ENCODE assay signal across 20 mouse cellular contexts in genomic region chr2:28031860-28032259, GRCm38 (mm10). TPM values are rescaled to one million over a fixed set of nuclear protein-coding genes. Genes with fewer than 3 reads are reported as not detected.
DNase-seq lines count a peak whose midpoint lies in the region; ATAC-seq and TF ChIP-seq lines count a peak whose summit lies in the region.
"Had no signal": no experiment of that assay in that cellular context is flagged by ENCODE, and none has a peak within 500 bp of the region (broad histone marks: within the 10 kb centered on the region; RNA-seq: fewer than 3 reads in every experiment).

No protein-coding gene starts in this region.

- DNase-seq in adrenal gland, postnatal 14 days, result peak; percentile 26
- no peak for DNase-seq in adrenal gland, adult 8-10 months
- DNase-seq in ES-E14 (ENCODE audit: low read depth, low spot score), result peak; percentile 24
- DNase-seq in embryonic facial prominence, embryonic 10.5 days (ENCODE audit: low spot score), result no peak
- no peak for DNase-seq in hindbrain, embryonic 10.5 days (ENCODE audit: low spot score)
- no peak for DNase-seq in layer of hippocampus, adult 8-10 months (ENCODE audit: low spot score in 2 of 2)
- DNase-seq: cerebellum, adult 9-11 months; thymus, adult 2 months had no signal

- no peak overlapping the region for H3K27ac ChIP-seq in ES-E14 (ENCODE audit: insufficient read depth, low read depth, low read length, poor library complexity, severe bottlenecking)
- H3K27ac ChIP-seq in liver, embryonic 16.5 days (ENCODE audit: low read length), result peak overlapping the region; percentile 85
- H3K27ac ChIP-seq in embryonic facial prominence, embryonic 10.5 days (replicated peaks), result no peak overlapping the region
- no peak overlapping the region for H3K27ac ChIP-seq in hindbrain, embryonic 10.5 days
- H3K27ac ChIP-seq: forebrain, embryonic 12.5 days; hindbrain, postnatal 0 days; layer of hippocampus, adult 2 months; limb, embryonic 15.5 days; neural tube, embryonic 15.5 days had no signal

- no peaks in the 10 kb centered on the region for H3K9me3 ChIP-seq in ES-E14 (ENCODE audit: control insufficient read depth, insufficient read depth, low read depth, low read length)
- H3K9me3 ChIP-seq in liver, embryonic 16.5 days (replicated peaks; ENCODE audit: control insufficient read depth, low read length), result no peaks in the 10 kb centered on the region
- H3K9me3 ChIP-seq in embryonic facial prominence, embryonic 10.5 days, result no peaks in the 10 kb centered on the region
- no peaks in the 10 kb centered on the region for H3K9me3 ChIP-seq in hindbrain, embryonic 10.5 days
- H3K9me3 ChIP-seq: forebrain, embryonic 12.5 days; limb, embryonic 15.5 days; neural tube, embryonic 15.5 days had no signal

- no peak overlapping the region for H3K9ac ChIP-seq in ES-E14 (ENCODE audit: insufficient read depth, low read depth, low read length, poor library complexity, severe bottlenecking)
- H3K9ac ChIP-seq in liver, embryonic 16.5 days (ENCODE audit: low read depth, low read length), result peak overlapping the region; percentile 58
- H3K9ac ChIP-seq: forebrain, embryonic 12.5 days; limb, embryonic 15.5 days; neural tube, embryonic 15.5 days had no signal

- ATAC-seq in common myeloid progenitor, adult 5-6 weeks (replicated peaks; ENCODE audit: low read depth, poor library complexity, severe bottlenecking), result peak; percentile 40
- ATAC-seq in liver, embryonic 16.5 days (ENCODE audit: low read depth), result peak; percentile 46
- ATAC-seq: activated CD4-positive, CD25-positive, alpha-beta regulatory T cell, adult 4 months; hindbrain, postnatal 0 days; midbrain, embryonic 16.5 days had no signal

- H3K4me1 ChIP-seq in ES-E14 (ENCODE audit: control insufficient read depth in 2 of 2, insufficient read depth in 2 of 2, low read length in 2 of 2, poor library complexity in 1 of 2), result peaks cover 0 to 8% of the 10 kb centered on the region in 2 experiments; a peak in 2 of 4 replicates
- H3K4me1 ChIP-seq in liver, embryonic 16.5 days (ENCODE audit: control insufficient read depth, low read depth, low read length), result peaks cover 39% of the 10 kb centered on the region
- H3K4me1 ChIP-seq in embryonic facial prominence, embryonic 10.5 days, result no peaks in the 10 kb centered on the region
- no peaks in the 10 kb centered on the region for H3K4me1 ChIP-seq in hindbrain, embryonic 10.5 days (replicated peaks)
- H3K4me1 ChIP-seq: forebrain, embryonic 12.5 days had no signal

- peak overlapping the region; percentile 44 for H3K4me2 ChIP-seq in liver, embryonic 16.5 days (ENCODE audit: low read depth, low read length)
- H3K4me2 ChIP-seq: forebrain, embryonic 12.5 days; limb, embryonic 15.5 days; neural tube, embryonic 15.5 days had no signal

- no peak overlapping the region for H3K4me3 ChIP-seq in ES-E14 (ENCODE audit: insufficient read depth in 1 of 2, low read depth in 1 of 2, low read length in 2 of 2, poor library complexity in 1 of 2, severe bottlenecking in 1 of 2)
- H3K4me3 ChIP-seq in liver, embryonic 16.5 days (ENCODE audit: low read depth, low read length), result peak overlapping the region; percentile 27
- no peak overlapping the region for H3K4me3 ChIP-seq in embryonic facial prominence, embryonic 10.5 days
- no peak overlapping the region for H3K4me3 ChIP-seq in hindbrain, embryonic 10.5 days
- H3K4me3 ChIP-seq: forebrain, embryonic 12.5 days; layer of hippocampus, adult 2 months; limb, embryonic 15.5 days; neural tube, embryonic 15.5 days had no signal

- WGBS in liver, embryonic 16.5 days (ENCODE audit: insufficient replicate concordance), result 28% methylated on average over 9 of the region's 9 CpGs
- WGBS in embryonic facial prominence, embryonic 10.5 days, result 78% methylated on average over 9 of the region's 9 CpGs
- 84% methylated on average over 9 of the region's 9 CpGs for WGBS in hindbrain, embryonic 10.5 days

- no peaks in the 10 kb centered on the region for H3K27me3 ChIP-seq in liver, embryonic 16.5 days (ENCODE audit: control insufficient read depth, insufficient read depth, low read depth, low read length)
- no peaks in the 10 kb centered on the region for H3K27me3 ChIP-seq in embryonic facial prominence, embryonic 10.5 days (replicated peaks; ENCODE audit: low read depth, poor library complexity, severe bottlenecking)
- no peaks in the 10 kb centered on the region for H3K27me3 ChIP-seq in hindbrain, embryonic 10.5 days (ENCODE audit: insufficient read depth, poor library complexity, severe bottlenecking)
- H3K27me3 ChIP-seq: forebrain, embryonic 12.5 days; limb, embryonic 15.5 days had no signal

- in situ Hi-C loops in ES-E14 (cut with MboI; ENCODE audit: low sequenced_read_pairs in 2 of 2, unreplicated experiment in 2 of 2), result no loop called here

- no peaks in the 10 kb centered on the region for H3K36me3 ChIP-seq in ES-E14 (ENCODE audit: control insufficient read depth, insufficient read depth, low read length, poor library complexity, severe bottlenecking)
- no peaks in the 10 kb centered on the region; the same call in 1 of the 2 replicates for H3K36me3 ChIP-seq in liver, embryonic 16.5 days (ENCODE audit: control insufficient read depth, insufficient read depth)
- peaks cover 64% of the 10 kb centered on the region for H3K36me3 ChIP-seq in embryonic facial prominence, embryonic 10.5 days (replicated peaks)
- H3K36me3 ChIP-seq in hindbrain, embryonic 10.5 days, result peaks cover 20% of the 10 kb centered on the region
- H3K36me3 ChIP-seq: neural tube, embryonic 15.5 days had no signal

TF ChIP-seq in ES-E14, 5 proteins besides CTCF, POLR2A, EP300 and RAD21:
- TF ChIP-seq MAFK (IDR thresholded peaks at IDR 0.05; ENCODE audit: insufficient read depth, low read depth, low read length) (no peak), CHD2 (IDR thresholded peaks at IDR 0.05; ENCODE audit: low read depth, low read length) (no peak), HCFC1 (IDR thresholded peaks at IDR 0.05; ENCODE audit: borderline replicate concordance, insufficient read depth, low read length) (no peak), ZNF384 (IDR thresholded peaks at IDR 0.05; ENCODE audit: low read depth, low read length) (no peak), ZC3H11A (IDR thresholded peaks at IDR 0.05; ENCODE audit: borderline replicate concordance, low read depth, low read length) (no peak)

RNA-seq across cellular contexts. Expression of gene Fcnb, which starts 52.8 kb away (rescaled TPM):
- total RNA-seq in adrenal gland, postnatal 14 days (2021), result 0.33 TPM in 1 of 2 replicates, not detected in the other
- total RNA-seq in adrenal gland, adult 8-10 months (2022), result not detected
- total RNA-seq in ES-E14 (2012; rRNA removed), result not detected in 2 replicates
- total RNA-seq in common myeloid progenitor, adult 5-6 weeks (2017), result 4.8 and 5.1 TPM in 2 replicates
- 66.0 and 66.9 TPM in 2 replicates for polyA plus RNA-seq in liver, embryonic 16.5 days (2015; fragmentation: Nextera tagmentation; extraction: Ambion mirVana)
- polyA plus RNA-seq in embryonic facial prominence, embryonic 10.5 days (2016; fragmentation: Nextera tagmentation; extraction: Ambion mirVana), result not detected in 2 replicates
- not detected in 2 replicates for polyA plus RNA-seq in hindbrain, embryonic 10.5 days (2016; fragmentation: Nextera tagmentation; extraction: Ambion mirVana)
- not detected for total RNA-seq in layer of hippocampus, adult 8-10 months (2022)
- total RNA-seq: hindbrain, postnatal 0 days; layer of hippocampus, adult 2 months; left cerebral cortex, postnatal 10 days had no signal
- polyA plus RNA-seq: activated CD4-positive, CD25-positive, alpha-beta regulatory T cell, adult 4 months; heart, postnatal 0 days; hindbrain, postnatal 0 days; kidney, embryonic 14.5 days; midbrain, embryonic 16.5 days; neural tube, embryonic 15.5 days had no signal

Comparison
In these comparisons a context has a peak if more than half of its experiments do, and no peak if none do; other contexts are left out.
1. DNase-seq: peak in adrenal gland, postnatal 14 days (single experiment) and ES-E14 (single experiment); none in adrenal gland, adult 8-10 months (single experiment), embryonic facial prominence, embryonic 10.5 days (single experiment), hindbrain, embryonic 10.5 days (single experiment) and layer of hippocampus, adult 8-10 months (0 of 2).